Mouse (Mus musculus) bone marrow, adult 2 months (tissue): ENCODE results near the gene Trim30c. TPM values are rescaled to one million over a fixed set of nuclear protein-coding genes. Genes with fewer than 3 reads are reported as not detected.
A peak's percentile ranks its signal among the peaks of the same experiment; 100 is the strongest.

Experiments used
- H3K27ac ChIP-seq: fragments of 200-500 bp; 2 replicates; pipeline ENCODE4 v1.5.1; 2012; ENCODE audit warnings: low read depth, mild to moderate bottlenecking, control low read depth, inconsistent platforms, low read length; ENCODE audit not compliant: control insufficient read depth, poor library complexity, insufficient read depth
- H3K4me1 ChIP-seq: fragments of 200-500 bp; 2 replicates; pipeline ENCODE4 v1.6.1; 2011; ENCODE audit warnings: low read length; ENCODE audit not compliant: control insufficient read depth, insufficient read depth
- H3K4me3 ChIP-seq: fragments of 200-500 bp; replicated peaks from 2 replicates; pipeline ENCODE3; 2011; ENCODE audit warnings: mild to moderate bottlenecking, low read depth, low read length, control low read depth; ENCODE audit not compliant: control insufficient read depth
- CTCF ChIP-seq: fragments of 200-500 bp; IDR thresholded peaks from 2 replicates; pipeline ENCODE4 v1.5.1; 2011; ENCODE audit warnings: low read length, control low read depth; ENCODE audit not compliant: control insufficient read depth, insufficient read depth
- POLR2A ChIP-seq: fragments of 200-500 bp; IDR thresholded peaks from 2 replicates; pipeline ENCODE4 v1.6.1; 2011; ENCODE audit warnings: low read depth, mild to moderate bottlenecking, control low read depth, low read length, borderline replicate concordance; ENCODE audit not compliant: control insufficient read depth
- WGBS: fragments of 180-500 bp; shearing (Covaris S2); methylation state at CpG from one replicate; pipeline ENCODE4 v1.1.7; 2018; 5-methylcytosine and 5-hydroxymethylcytosine counted together
- polyA plus RNA-seq: library from polyadenylated mRNA; stranded (reverse); fragments of >200 nt; gene quantifications from 2 replicates; pipeline ENCODE4 v1.2.4, GENCODE M21; 2011; ENCODE audit warnings: low replicate concordance; ENCODE audit not compliant: missing spikeins, insufficient read depth, insufficient read length

Trim30c gene
- polyA plus RNA-seq, result 1.8 TPM in 1 of 2 replicates, not detected in the other

DNA sequence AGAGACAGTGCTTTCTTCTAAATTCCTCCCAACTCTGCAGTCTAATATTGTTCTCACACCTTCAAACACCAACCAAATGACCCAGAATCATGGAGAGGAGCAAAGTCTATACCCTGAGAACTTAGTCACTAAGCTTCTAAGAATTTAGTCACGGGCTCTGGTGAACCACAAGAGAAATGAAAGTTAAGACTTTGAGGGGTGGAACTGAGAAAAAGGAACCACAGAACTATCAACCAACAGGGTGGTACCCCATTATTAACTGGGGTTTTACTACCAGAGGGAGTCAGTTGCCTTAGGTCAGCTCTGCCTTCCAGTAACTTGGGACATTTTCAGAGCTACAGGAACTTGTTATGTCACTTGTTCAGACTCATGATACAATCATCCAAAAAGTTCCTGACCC, at the start of gene Trim30c:
Trim30c (minus strand) TSS at position 140 of the 400 bp plus-strand sequence.
- 0% methylated on average over 1 of the region's 1 CpGs for WGBS
- peaks cover 4% of the 10 kb centered on the region for H3K4me1 ChIP-seq
- TF ChIP-seq POLR2A (no peak), CTCF (no peak)
- H3K4me3 ChIP-seq, result no peak within 1 kb of the TSS
- peak within 1 kb of the TSS; percentile 59; the same call in 1 of the 2 replicates for H3K27ac ChIP-seq

DNA sequence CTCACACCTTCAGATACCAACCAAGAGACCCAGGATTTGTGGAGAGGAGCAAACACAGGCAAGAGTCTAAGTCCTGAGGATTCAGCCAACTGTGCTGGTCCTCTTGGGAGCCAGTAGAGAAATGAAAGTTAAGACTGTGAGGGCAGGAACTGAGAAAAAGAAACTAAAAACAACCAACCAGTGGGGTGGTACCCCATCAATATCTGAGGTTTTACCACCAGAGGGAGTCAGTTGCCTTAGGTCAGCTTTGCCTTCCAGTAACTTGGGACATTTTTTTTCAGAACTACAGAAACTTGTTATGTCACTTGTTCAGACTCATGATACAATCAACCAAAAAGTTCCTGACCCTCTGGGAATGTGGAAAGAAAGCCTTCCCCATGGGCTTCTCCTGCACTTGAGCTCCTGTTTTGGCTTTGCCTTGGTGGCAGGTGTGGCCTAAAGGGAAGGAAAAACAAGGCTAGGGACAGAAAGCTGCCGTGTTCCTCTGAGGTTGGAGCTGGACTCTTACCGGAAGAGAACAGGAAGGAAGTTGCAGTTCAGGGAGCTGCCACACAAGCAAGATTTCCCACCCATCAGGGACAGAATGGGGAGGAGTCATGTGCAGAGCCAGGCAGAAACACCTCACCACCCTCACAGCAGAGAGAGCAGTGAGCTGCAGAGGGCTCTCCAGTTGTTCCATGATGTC, 45.5 kb upstream of the Trim30c start:
- Histone ChIP-seq H3K27ac (peak overlapping the region; percentile 92), H3K4me3 (peak overlapping the region; percentile 55), H3K4me1 (peaks cover 6% of the 10 kb centered on the region)
- WGBS, result 0% methylated on average over 2 of the region's 2 CpGs
- 0 out of 2 replicates have a peak, but pooled peaks have one; percentile 15 for TF ChIP-seq POLR2A
- no peak for TF ChIP-seq CTCF

DNA sequence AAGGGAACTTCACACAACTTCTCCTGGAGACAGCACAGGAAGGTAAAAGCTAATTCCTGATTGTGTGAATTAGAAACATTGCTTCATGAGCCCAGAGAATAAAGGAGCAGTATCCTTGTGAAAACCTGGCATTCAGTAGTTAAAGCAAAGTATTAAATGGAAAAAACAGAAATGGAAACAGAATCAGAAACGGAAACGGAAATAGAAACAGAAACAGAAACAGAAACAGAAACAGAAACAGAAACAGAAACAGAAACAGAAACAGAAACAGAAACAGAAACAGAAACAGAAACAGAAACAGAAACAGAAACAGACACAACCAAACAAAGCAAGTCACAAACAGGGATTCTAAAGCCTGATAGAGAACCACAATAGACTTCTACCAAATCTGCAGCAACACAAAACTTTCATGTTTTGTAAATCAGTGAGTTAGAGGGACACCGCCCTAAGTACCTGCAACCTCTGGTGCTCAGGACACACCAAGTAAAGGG, 3.9 kb upstream of the Trim30c start:
- Histone ChIP-seq H3K27ac (no peak overlapping the region), H3K4me1 (peaks cover 4% of the 10 kb centered on the region), H3K4me3 (no peak overlapping the region)
- TF ChIP-seq CTCF (no peak), POLR2A (no peak)
- 92% methylated on average over 3 of the region's 3 CpGs for WGBS

DNA sequence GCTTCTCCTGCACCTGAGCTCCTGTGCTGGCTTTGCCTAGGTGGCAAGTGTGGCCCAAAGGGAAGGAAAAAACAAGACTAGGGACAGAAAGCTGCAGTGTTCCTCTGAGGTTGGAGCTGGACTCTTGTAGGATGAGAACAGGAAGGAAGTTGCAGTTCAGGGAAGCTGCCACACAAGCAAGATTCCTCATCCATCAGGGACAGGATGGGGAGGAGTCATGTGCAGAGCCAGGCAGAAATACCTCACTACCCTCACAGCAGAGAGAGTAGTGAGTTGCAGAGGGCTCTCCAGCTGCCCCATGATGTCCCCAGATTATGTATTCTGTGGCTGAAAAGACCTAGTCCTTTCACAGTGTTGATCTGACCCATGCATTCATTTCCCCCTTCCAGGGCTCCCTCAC, 503 bp upstream of the Trim30c start:
- peak overlapping the region; percentile 59; the same call in 1 of the 2 replicates for H3K27ac ChIP-seq
- H3K4me1 ChIP-seq, result peaks cover 4% of the 10 kb centered on the region
- no peak for TF ChIP-seq POLR2A
- TF ChIP-seq CTCF, result no peak
- no peak overlapping the region for H3K4me3 ChIP-seq

DNA sequence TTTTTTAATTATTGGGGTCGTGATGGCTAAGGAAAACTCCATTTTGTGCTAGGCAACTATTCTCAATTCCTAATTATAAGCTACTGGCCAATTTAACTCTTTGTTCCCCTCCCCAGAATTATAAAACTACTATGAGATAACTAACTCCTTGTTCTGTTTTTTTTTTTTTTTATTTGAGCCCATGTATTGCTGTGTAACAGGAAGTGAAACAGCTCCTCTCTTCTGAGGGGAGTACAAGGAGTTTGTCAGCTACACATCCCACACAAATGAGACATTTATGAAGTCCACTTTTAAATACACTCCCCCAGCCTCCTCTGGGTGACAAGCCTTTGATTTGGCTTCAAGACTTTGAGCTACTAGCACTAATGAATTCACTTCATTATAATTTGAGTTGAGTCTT, 2.1 kb downstream of the Trim30c start:
- WGBS, result 63% methylated on average over 1 of the region's 1 CpGs
- peaks cover 4% of the 10 kb centered on the region for H3K4me1 ChIP-seq
- no peak overlapping the region for H3K27ac ChIP-seq
- TF ChIP-seq CTCF, result no peak
- no peak for TF ChIP-seq POLR2A
- no peak overlapping the region for H3K4me3 ChIP-seq

DNA sequence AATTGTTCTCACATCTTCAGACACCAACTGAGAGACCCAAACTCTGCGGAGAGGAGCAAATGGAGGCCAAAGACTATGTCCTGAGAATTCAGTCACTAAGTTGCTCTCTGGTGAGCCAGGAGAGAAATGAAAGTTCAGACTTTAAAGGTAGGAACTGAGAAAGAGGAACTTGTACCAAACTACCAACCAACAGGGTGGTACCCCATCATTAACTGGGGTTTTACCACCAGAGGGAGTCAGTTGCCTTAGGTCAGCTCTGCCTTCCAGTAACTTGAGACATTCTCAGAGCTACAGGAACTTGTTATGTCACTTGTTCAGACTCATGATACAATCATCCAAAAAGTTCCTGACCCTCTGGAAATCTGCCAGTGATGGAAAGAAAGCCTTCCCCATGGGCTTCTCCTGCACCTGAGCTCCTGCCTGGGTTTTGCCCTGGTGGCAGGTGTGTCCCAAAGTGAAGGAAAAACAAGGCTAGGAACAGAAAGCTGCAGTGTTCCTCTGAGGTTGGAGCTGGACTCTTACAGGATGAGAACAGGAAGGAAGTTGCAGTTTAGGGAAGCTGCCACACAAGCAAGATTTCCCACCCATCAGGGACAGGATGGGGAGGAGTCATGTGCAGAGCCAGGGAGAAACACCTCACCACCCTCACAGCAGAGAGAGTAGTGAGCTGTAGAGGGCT, 30.8 kb downstream of the Trim30c start, which contains the start of gene Trim30b:
Trim30b (minus strand) TSS at position 149 of the 679 bp plus-strand sequence.
- peaks cover 1% of the 10 kb centered on the region; the same call in 1 of the 2 replicates for H3K4me1 ChIP-seq
- WGBS, result 11% methylated on average over 1 of the region's 1 CpGs
- TF ChIP-seq POLR2A (no peak), CTCF (no peak; the same call in 1 of the 2 replicates)
- H3K27ac ChIP-seq, result peak within 1 kb of the TSS; percentile 77
- H3K4me3 ChIP-seq, result peak within 1 kb of the TSS; percentile 59

DNA sequence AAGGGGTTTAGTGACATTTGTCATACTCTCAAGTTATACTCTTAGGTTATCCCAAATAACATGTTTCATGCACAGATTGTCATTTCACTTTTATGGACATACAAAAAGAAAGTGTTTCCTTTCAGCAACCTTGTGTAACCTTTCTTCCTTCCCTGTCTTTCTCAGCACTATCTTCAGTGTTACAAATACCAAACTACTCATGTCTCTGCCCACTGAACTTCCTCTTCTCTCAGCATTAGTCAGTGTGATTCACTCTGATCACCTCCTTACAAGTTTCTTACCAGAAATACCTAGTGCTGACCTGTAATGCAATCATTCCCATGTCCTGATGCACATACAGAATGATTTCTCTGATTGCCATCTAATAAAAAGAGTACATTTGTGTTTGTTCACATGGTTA, 34.3 kb downstream of the Trim30c start:
- no peak overlapping the region for H3K4me3 ChIP-seq
- peaks cover 1% of the 10 kb centered on the region; the same call in 1 of the 2 replicates for H3K4me1 ChIP-seq
- H3K27ac ChIP-seq, result no peak overlapping the region
- TF ChIP-seq POLR2A (no peak), CTCF (no peak)

DNA sequence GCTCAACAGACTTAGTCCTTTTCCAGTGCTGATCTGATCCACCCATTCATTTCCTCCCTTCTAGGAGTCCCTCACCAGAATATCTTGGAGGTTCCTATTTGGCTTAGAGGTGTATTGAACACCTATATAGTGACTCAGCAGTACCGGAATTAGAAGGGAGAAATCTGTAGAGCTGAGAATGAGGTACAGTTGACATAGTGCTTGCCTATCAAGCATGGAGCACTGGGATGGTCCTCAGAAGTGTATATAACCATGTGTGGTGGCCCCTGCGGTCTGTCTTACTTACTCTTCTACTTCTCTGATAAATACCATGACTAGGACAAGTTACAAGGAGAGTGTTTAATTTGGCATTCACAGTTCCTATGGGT, 47.1 kb downstream of the Trim30c start:
- no peak for TF ChIP-seq CTCF
- no peak for TF ChIP-seq POLR2A
- Histone ChIP-seq H3K4me3 (no peak overlapping the region), H3K27ac (no peak overlapping the region), H3K4me1 (no peaks in the 10 kb centered on the region; the same call in 1 of the 2 replicates)
- 63% methylated on average over 2 of the region's 2 CpGs for WGBS
